Mouse (Mus musculus) spleen, postnatal 4 days (tissue): ENCODE data around the gene Net1.

ENCODE experiments used
- DNase-seq, 2 experiments: peaks; one replicate each; pipeline ENCODE4 v3.0.0; 2022; ENCODE audit warnings: low spot score in 2 of 2

The Net1 gene

GRCm38 (mm10) chr13:3832450-3832849 is 85.6 kb downstream of the Net1 start:
- DNase-seq: no peak
